Mouse (Mus musculus): Measurements from ENCODE around the gene Npw. TPM values are rescaled to one million over a fixed set of nuclear protein-coding genes. Genes with fewer than 3 reads are reported as not detected.

The Npw gene
- total RNA-seq, 4 experiments from 2014 or later = not detected

Other genes starting within 250 kb of the Npw start
- 10 to 100 TPM; 51.0 to 54.1 (median 52.4) TPM for gene Rnps1, start 243.9 kb downstream of the Npw start, total RNA-seq (2022)
- 100 to 1,000 TPM; 133 to 159 (median 146) TPM for gene Eci1, start 231.8 kb downstream of the Npw start, total RNA-seq (2022)
- gene Dnase1l2, start 215.4 kb downstream of the Npw start, total RNA-seq (2022) = 1 to 10 TPM in 1 of 4 experiments, under 1 TPM in 3; 0.15 to 1.0 (median 0.79) TPM
- gene E4f1, start 188.1 kb downstream of the Npw start, total RNA-seq (2022) = 10 to 100 TPM; 13.6 to 14.6 (median 14.2) TPM
- 10 to 100 TPM; 55.1 to 60.3 (median 60.2) TPM for gene Pgp, start 188.1 kb downstream of the Npw start, total RNA-seq (2022)
- gene Bricd5, start 184.6 kb downstream of the Npw start, total RNA-seq (2022) = not detected
- 10 to 100 TPM in 2 of 4 experiments, 1 to 10 TPM in 2; 8.2 to 11.3 (median 9.6) TPM for gene Mlst8, start 179.4 kb downstream of the Npw start, total RNA-seq (2022)
- gene Caskin1, start 169.9 kb downstream of the Npw start, total RNA-seq (2022) = under 1 TPM in 2 of 4 experiments, not detected in 2; 0.05 to 0.21 TPM
- gene Traf7, start 130.5 kb downstream of the Npw start, total RNA-seq (2022) = 10 to 100 TPM; 25.0 to 28.2 (median 26.2) TPM
- under 1 TPM in 1 of 4 experiments, not detected in 3; 0.27 TPM for gene Rab26, start 124.2 kb downstream of the Npw start, total RNA-seq (2022)
- gene Pkd1, start 108.6 kb downstream of the Npw start, total RNA-seq (2022) = 10 to 100 TPM; 14.6 to 20.4 (median 19.0) TPM
- gene Tsc2, start 25.8 kb downstream of the Npw start, total RNA-seq (2022) = 10 to 100 TPM; 75.8 to 86.4 (median 82.7) TPM
- gene Nthl1, start 25.8 kb downstream of the Npw start, total RNA-seq (2022) = 1 to 10 TPM; 1.8 to 3.4 (median 2.2) TPM
- 10 to 100 TPM; 17.8 to 38.4 (median 20.8) TPM for gene Slc9a3r2, start 8.1 kb downstream of the Npw start, total RNA-seq (2022)
- gene Zfp598, start 11.2 kb upstream of the Npw start, total RNA-seq (2022) = 10 to 100 TPM; 22.4 to 27.6 (median 27.0) TPM
- gene Syngr3, start 31.5 kb upstream of the Npw start, total RNA-seq (2022) = under 1 TPM in 1 of 4 experiments, not detected in 3; 0.17 TPM
- 10 to 100 TPM; 38.2 to 54.4 (median 44.7) TPM for gene Gfer, start 37.7 kb upstream of the Npw start, total RNA-seq (2022)
- gene Noxo1, start 37.8 kb upstream of the Npw start, total RNA-seq (2022) = under 1 TPM; 0.22 to 0.70 (median 0.42) TPM
- 10 to 100 TPM; 15.9 to 18.6 (median 17.1) TPM for gene Tbl3, start 49.2 kb upstream of the Npw start, total RNA-seq (2022)
- not detected for gene Rnf151, start 59.6 kb upstream of the Npw start, total RNA-seq (2022)
- 100 to 1,000 TPM; 558 to 703 (median 654) TPM for gene Rps2, start 59.7 kb upstream of the Npw start, total RNA-seq (2022)
- 100 to 1,000 TPM; 409 to 503 (median 459) TPM for gene Ndufb10, start 66.0 kb upstream of the Npw start, total RNA-seq (2022)
- gene Rpl3l, start 69.4 kb upstream of the Npw start, total RNA-seq (2022) = 100 to 1,000 TPM; 757 to 827 (median 779) TPM
- 100 to 1,000 TPM; 144 to 160 (median 145) TPM for gene Msrb1, start 78.2 kb upstream of the Npw start, total RNA-seq (2022)
- gene Hs3st6, start 94.5 kb upstream of the Npw start, total RNA-seq (2022) = not detected
- not detected for gene Meiob, start 145.8 kb upstream of the Npw start, total RNA-seq (2022)
- 10 to 100 TPM; 64.2 to 71.5 (median 68.6) TPM for gene Hagh, start 181.7 kb upstream of the Npw start, total RNA-seq (2022)
- gene Fahd1, start 191.9 kb upstream of the Npw start, total RNA-seq (2022) = 10 to 100 TPM; 41.7 to 53.2 (median 46.3) TPM
- gene Igfals, start 207.5 kb upstream of the Npw start, total RNA-seq (2022) = 1 to 10 TPM; 2.9 to 3.8 (median 3.3) TPM
- gene Nubp2, start 227.9 kb upstream of the Npw start, total RNA-seq (2022) = 10 to 100 TPM; 10.5 to 13.7 (median 11.9) TPM
- gene Spsb3, start 228.2 kb upstream of the Npw start, total RNA-seq (2022) = 10 to 100 TPM; 31.0 to 38.6 (median 35.4) TPM
- 1 to 10 TPM; 6.6 to 8.7 (median 7.9) TPM for gene Eme2, start 236.6 kb upstream of the Npw start, total RNA-seq (2022)
- gene Mrps34, start 236.7 kb upstream of the Npw start, total RNA-seq (2022) = 10 to 100 TPM; 70.5 to 82.3 (median 75.4) TPM
- 10 to 100 TPM; 11.4 to 12.6 (median 12.0) TPM for gene Nme3, start 238.0 kb upstream of the Npw start, total RNA-seq (2022)